Mouse (Mus musculus) adipocyte (in vitro differentiated cells): ENCODE results near the gene Pla2g1b.

Source experiments
- DNase-seq: peaks from one replicate; pipeline ENCODE4 v3.0.0-alpha.2; 2016; ENCODE audit warnings: low spot score

The Pla2g1b gene

GRCm38 (mm10) chr5:115447108-115447507 is 19.0 kb upstream of the Pla2g1b start:
- no peak for DNase-seq

- DNase-seq: no peak
Measured at GRCm38 (mm10) chr5:115449247-115449646, 16.8 kb upstream of the Pla2g1b start.

- no peak for DNase-seq
Measured at GRCm38 (mm10) chr5:115450410-115451317, 15.4 kb upstream of the Pla2g1b start.

DNA sequence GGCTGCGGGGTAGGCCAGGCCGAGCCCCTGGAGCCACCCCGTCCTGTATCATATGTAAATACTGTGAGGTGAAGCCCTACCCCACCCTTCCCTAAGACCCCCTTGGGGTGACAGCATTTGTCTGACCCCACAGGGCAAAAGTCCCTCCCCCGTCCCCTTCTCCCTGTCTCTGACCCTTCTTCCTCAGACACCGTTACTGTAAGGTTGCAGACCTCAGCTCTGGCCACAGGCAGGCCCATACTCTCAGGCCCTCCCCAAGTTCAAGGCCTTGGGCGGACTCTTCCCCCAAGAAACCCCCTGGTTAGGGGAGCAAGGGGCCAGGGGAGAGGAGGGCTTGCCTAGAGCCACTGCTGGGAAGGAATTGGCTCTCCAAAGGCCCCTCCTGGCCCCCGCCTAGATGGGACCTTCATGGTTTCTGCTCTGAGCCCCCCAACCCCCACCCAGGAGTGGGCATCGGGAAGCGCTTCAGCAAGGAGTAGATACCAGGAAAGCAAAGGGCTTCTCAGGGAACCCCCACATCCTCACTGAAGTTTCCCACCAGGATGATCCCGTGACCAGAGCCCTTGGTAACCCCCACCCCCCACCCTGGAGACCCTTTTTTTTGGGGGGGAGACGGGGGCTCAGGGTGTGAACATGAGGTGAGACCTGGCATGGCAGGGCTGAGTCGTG is 11.5 kb upstream of the Pla2g1b start:
- no peak for DNase-seq

DNA sequence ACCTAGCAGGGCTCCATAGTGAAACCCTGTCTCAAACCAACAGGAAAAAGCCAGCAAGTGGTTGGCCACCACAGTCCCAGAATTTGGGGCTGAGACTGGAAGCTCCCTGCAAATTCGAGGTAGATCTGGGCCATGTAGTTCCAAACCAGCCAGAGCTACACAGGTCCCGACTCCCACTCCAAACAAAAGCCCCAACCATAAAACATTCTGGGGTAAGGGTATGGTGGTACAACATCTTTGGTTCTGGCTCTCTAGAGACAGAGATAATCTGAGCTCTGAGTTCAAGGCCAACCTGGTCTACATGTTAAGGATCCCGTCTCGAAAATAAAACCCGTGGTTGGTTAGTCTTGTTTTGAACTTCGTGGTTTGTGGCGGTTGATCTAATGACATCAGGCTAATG is 10.2 kb upstream of the Pla2g1b start:
- DNase-seq: no peak

DNA sequence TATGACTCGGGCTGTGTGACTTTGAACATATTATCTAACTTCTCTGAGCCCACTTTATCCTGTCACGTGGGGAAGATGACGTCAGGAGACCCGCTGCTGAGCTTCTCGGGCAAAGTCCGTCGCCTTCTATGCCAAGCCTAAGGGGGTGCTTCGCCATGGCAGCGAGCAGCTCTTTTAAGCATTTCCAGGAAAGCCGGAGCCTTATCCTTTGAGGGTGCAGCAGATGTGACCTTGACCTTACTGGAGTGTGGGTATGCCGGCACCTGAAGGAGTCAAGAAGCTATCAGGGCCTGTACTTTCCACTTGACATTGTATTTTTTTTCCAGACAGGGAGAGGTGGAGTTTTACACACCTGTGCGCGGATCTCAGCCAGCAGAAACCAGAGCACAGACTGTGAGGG is 7.1 kb upstream of the Pla2g1b start:
- no peak for DNase-seq

- no peak for DNase-seq
Measured at GRCm38 (mm10) chr5:115464408-115465115, 1.5 kb upstream of the Pla2g1b start.

GRCm38 (mm10) chr5:115469791-115470190 is 3.7 kb downstream of the Pla2g1b start:
- DNase-seq: no peak

- DNase-seq: peak; percentile 47
Measured at GRCm38 (mm10) chr5:115470766-115471531, 4.9 kb downstream of the Pla2g1b start.

DNA sequence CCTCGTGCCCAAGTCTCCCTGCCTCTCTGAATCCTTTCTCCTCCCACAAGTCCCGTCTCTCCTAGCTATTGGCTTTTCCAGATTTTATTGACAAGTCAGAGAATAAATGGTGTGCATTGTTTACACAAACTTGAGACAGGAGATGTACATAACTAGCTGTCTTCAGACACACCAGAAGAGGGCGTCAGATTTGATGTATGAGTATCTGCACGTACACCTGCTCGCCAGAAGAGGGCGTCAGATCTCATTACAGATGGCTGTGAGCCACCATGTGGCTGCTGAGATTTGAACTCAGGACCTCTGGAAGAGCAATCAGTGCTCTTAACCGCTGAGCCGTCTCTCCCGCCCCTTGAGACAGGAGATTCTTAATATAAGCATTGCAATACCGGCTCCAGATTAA is 7.1 kb downstream of the Pla2g1b start:
- no peak for DNase-seq

DNA sequence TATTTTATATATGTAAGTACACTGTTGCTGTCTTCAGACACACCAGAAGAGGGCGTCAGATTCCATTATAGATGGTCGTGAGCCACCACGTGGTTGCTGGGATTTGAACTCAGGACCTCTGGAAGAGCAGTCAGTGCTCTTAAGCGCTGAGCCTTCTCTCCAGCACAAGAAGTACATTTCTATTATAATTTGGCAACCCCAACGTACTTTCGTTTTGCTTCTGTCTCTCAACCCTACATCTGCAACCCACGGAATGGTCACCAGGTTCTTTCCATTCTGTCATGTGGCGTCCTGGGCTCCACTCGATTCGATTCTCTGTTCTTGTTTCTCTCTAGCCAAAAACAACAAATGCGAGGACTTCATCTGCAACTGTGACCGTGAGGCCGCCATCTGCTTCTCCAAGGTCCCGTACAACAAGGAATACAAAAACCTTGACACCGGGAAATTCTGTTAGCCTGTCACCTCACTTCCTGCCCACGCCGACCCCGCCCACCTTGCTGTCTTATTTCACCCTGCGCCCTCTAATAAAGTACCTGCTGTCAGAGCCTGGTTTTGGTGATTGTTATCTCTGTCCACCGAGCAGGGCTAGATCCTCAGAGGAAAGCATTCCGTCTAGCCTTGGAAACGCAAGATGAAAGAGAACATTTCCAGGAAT is 8.2 kb downstream of the Pla2g1b start:
- no peak for DNase-seq

DNA sequence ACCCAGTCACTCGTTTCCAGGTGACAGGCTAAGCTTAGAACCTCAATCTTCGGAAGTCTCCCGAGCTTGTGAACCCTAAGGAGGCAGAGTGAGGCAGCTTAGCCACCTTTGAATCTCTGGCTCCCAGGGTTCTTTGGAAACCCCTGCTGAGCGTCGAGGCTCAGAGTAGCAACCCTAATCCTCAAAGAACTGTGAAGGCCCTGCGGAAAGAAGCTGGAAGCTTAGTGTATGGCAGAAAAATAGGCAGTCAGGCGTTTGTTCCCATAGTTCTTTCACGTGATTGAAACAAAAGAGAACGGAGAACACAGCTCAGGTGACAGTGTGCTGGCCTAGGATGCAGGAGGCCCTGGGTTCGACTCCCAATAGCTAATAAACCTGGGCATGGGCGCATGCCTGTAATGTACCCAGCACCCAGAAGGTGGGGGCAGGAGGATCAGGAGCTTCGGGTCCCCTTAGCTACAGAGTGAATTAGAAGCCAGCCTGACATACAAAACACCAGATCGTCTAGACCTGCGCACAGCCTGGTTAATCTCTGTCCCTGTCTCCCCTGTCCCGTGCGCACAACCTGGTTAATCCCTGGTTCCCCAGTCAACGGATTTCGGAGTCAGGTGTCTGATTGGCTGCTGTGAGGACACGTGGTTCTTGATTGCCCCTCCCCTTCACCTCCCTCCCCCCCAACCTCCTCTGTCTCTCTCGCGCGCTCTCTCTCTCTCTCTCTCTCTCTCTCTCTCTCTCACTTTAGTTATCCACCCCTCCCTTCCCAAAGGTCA is 9.5 kb downstream of the Pla2g1b start:
- DNase-seq: no peak

GRCm38 (mm10) chr5:115476107-115476727 is 10.2 kb downstream of the Pla2g1b start:
- DNase-seq: no peak

DNA sequence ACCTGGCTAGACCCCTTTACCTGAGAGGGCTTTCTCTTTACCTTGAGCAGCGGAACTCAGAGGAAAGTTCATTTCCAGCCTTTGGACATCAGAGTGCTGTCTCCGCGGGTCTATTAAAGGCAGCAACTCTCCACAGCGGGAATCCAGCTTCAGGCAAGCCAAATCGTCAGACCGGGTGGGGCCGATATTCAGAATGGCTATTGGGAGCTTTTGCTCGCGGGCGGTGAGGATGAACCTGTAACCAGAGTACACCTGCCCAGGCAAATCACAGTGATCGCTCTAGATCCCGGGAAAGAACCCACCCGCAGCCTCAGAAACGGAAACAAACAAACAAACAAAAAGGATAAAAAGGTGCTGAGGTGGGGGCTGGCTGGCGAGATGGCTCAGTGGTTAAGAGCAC is 13.5 kb downstream of the Pla2g1b start:
- no peak for DNase-seq

DNA sequence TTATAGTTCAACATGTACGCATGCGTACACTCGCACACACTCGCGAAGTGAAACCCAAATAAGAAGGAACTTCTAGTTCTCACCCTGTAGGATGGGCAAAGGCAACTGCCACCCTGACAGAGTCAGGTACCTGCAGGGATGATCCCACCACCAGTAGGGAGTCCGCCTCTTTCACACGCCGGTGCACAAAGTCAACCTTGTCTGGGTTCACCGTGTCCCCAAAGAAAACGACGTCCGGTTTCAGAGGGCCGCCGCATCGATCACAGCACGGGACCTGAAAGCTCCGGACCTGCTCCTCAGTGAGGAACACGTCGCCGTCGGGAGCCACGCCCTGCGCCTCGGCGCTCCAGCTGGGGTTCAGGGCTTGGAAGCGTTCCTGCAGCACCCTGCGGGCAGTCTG is 14.0 kb downstream of the Pla2g1b start:
- DNase-seq: no peak

- DNase-seq: no peak
Measured at GRCm38 (mm10) chr5:115482390-115483265, 16.6 kb downstream of the Pla2g1b start.

GRCm38 (mm10) chr5:115483385-115483784 is 17.3 kb downstream of the Pla2g1b start:
- DNase-seq: no peak

GRCm38 (mm10) chr5:115483947-115484920 is 18.2 kb downstream of the Pla2g1b start, which contains the start of gene Sirt4:
Gene Sirt4 (minus strand): TSS chr5:115484725.
- peak; percentile 97 for DNase-seq
